Mouse (Mus musculus): ENCODE data around the gene Agbl3. TPM values are rescaled to one million over a fixed set of nuclear protein-coding genes. Genes with fewer than 3 reads are reported as not detected.
A peak's percentile ranks its signal among the peaks of the same experiment; 100 is the strongest.

The Agbl3 gene
- polyA plus RNA-seq, 1 experiment, result 2.9 TPM

DNA sequence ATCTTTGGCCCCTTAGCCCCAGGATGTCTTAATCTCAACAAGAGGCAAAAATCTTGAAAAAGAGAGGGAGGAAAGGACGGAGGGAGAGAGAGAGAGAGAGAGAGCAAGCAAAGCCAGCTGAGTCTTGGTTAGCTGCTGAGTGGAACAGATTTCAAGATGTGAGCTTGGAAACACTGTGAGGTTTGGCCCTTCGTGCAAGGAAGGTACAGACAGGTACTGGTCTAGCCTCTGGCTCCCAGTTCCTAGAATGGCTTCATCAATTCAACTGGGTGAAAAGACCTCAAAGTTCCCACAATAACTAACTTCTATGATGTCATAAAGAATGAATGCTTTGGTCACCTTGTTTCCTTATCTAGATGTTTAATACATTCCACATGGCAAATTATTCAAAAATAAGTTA, 3.1 kb upstream of the Agbl3 start:
- no peaks in the 10 kb centered on the region; the same call in 1 of the 2 replicates for H3K27me3 ChIP-seq (ENCODE audit: control insufficient read depth, insufficient read depth, low read length, poor library complexity, severe bottlenecking)
- TF ChIP-seq POLR2A (IDR thresholded peaks at IDR 0.05; ENCODE audit: insufficient read depth, low read length), result no peak
- no peak for TF ChIP-seq CTCF (IDR thresholded peaks at IDR 0.05; ENCODE audit: low read depth, low read length)
- no peak for TF ChIP-seq EP300 (IDR thresholded peaks at IDR 0.05; ENCODE audit: insufficient read depth, low read depth, low read length)
- no peak overlapping the region for H3K4me3 ChIP-seq (ENCODE audit: low read depth, low read length)
- no peak overlapping the region for H3K27ac ChIP-seq (ENCODE audit: insufficient read depth, low read length)
- H3K9ac ChIP-seq (ENCODE audit: low read depth, poor library complexity, severe bottlenecking), result no peak overlapping the region
- no peaks in the 10 kb centered on the region for H3K4me1 ChIP-seq (ENCODE audit: control insufficient read depth, insufficient read depth, low read length)
- no peaks in the 10 kb centered on the region for H3K9me3 ChIP-seq (replicated peaks; ENCODE audit: control insufficient read depth, insufficient read depth, low read length, poor library complexity, severe bottlenecking)
- H3K36me3 ChIP-seq (ENCODE audit: control insufficient read depth, insufficient read depth, low read length, poor library complexity, severe bottlenecking), result no peaks in the 10 kb centered on the region

GRCm38 (mm10) chr6:34777981-34778668, 2.1 kb upstream of the Agbl3 start:
- Histone ChIP-seq H3K36me3 (ENCODE audit: control insufficient read depth, insufficient read depth, low read length, poor library complexity, severe bottlenecking) (no peaks in the 10 kb centered on the region), H3K27me3 (ENCODE audit: control insufficient read depth, insufficient read depth, low read length, poor library complexity, severe bottlenecking) (no peaks in the 10 kb centered on the region; the same call in 1 of the 2 replicates), H3K4me1 (ENCODE audit: control insufficient read depth, insufficient read depth, low read length) (no peaks in the 10 kb centered on the region), H3K9ac (ENCODE audit: low read depth, poor library complexity, severe bottlenecking) (no peak overlapping the region), H3K9me3 (replicated peaks; ENCODE audit: control insufficient read depth, insufficient read depth, low read length, poor library complexity, severe bottlenecking) (no peaks in the 10 kb centered on the region), H3K4me3 (ENCODE audit: low read depth, low read length) (no peak overlapping the region), H3K27ac (ENCODE audit: insufficient read depth, low read length) (no peak overlapping the region)
- TF ChIP-seq POLR2A (IDR thresholded peaks at IDR 0.05; ENCODE audit: insufficient read depth, low read length), result no peak
- no peak for TF ChIP-seq EP300 (IDR thresholded peaks at IDR 0.05; ENCODE audit: insufficient read depth, low read depth, low read length)
- TF ChIP-seq CTCF (IDR thresholded peaks at IDR 0.05; ENCODE audit: low read depth, low read length), result no peak

GRCm38 (mm10) chr6:34780943-34781289, 684 bp downstream of the Agbl3 start:
- TF ChIP-seq POLR2A (IDR thresholded peaks at IDR 0.05; ENCODE audit: insufficient read depth, low read length) (no peak), EP300 (IDR thresholded peaks at IDR 0.05; ENCODE audit: insufficient read depth, low read depth, low read length) (no peak), CTCF (IDR thresholded peaks at IDR 0.05; ENCODE audit: low read depth, low read length) (no peak)
- peak overlapping the region; percentile 71 for H3K9ac ChIP-seq (ENCODE audit: low read depth, poor library complexity, severe bottlenecking)
- no peaks in the 10 kb centered on the region for H3K4me1 ChIP-seq (ENCODE audit: control insufficient read depth, insufficient read depth, low read length)
- H3K9me3 ChIP-seq (replicated peaks; ENCODE audit: control insufficient read depth, insufficient read depth, low read length, poor library complexity, severe bottlenecking), result no peaks in the 10 kb centered on the region
- no peak overlapping the region for H3K27ac ChIP-seq (ENCODE audit: insufficient read depth, low read length)
- H3K4me3 ChIP-seq (ENCODE audit: low read depth, low read length), result peak overlapping the region; percentile 62
- no peaks in the 10 kb centered on the region; the same call in 1 of the 2 replicates for H3K27me3 ChIP-seq (ENCODE audit: control insufficient read depth, insufficient read depth, low read length, poor library complexity, severe bottlenecking)
- no peaks in the 10 kb centered on the region for H3K36me3 ChIP-seq (ENCODE audit: control insufficient read depth, insufficient read depth, low read length, poor library complexity, severe bottlenecking)

DNA sequence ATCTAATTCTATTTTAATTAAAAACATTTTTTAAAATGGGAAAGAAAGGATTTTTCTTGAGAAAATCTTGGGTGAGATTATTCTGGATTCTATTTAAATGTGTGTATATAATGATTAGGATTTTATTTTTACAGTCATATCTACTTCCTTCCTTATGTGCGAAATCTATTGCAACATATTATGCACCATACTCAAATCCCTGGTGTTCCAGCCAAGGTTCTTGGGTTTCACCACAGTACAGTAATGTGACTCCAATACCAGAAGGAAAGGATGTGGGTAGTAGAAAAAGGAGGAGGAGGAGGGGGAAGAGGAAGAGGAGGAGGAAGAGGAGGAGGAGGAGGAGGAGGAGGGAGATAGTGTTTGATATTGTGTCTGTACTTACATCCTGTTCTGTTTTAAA, 2.3 kb downstream of the Agbl3 start:
- no peak overlapping the region for H3K27ac ChIP-seq (ENCODE audit: insufficient read depth, low read length)
- H3K27me3 ChIP-seq (ENCODE audit: control insufficient read depth, insufficient read depth, low read length, poor library complexity, severe bottlenecking), result no peaks in the 10 kb centered on the region; the same call in 1 of the 2 replicates
- H3K4me3 ChIP-seq (ENCODE audit: low read depth, low read length), result no peak overlapping the region
- no peaks in the 10 kb centered on the region for H3K4me1 ChIP-seq (ENCODE audit: control insufficient read depth, insufficient read depth, low read length)
- TF ChIP-seq EP300 (IDR thresholded peaks at IDR 0.05; ENCODE audit: insufficient read depth, low read depth, low read length) (no peak), POLR2A (IDR thresholded peaks at IDR 0.05; ENCODE audit: insufficient read depth, low read length) (no peak), CTCF (IDR thresholded peaks at IDR 0.05; ENCODE audit: low read depth, low read length) (no peak)
- no peaks in the 10 kb centered on the region for H3K9me3 ChIP-seq (replicated peaks; ENCODE audit: control insufficient read depth, insufficient read depth, low read length, poor library complexity, severe bottlenecking)
- H3K36me3 ChIP-seq (ENCODE audit: control insufficient read depth, insufficient read depth, low read length, poor library complexity, severe bottlenecking), result no peaks in the 10 kb centered on the region
- H3K9ac ChIP-seq (ENCODE audit: low read depth, poor library complexity, severe bottlenecking), result no peak overlapping the region

DNA sequence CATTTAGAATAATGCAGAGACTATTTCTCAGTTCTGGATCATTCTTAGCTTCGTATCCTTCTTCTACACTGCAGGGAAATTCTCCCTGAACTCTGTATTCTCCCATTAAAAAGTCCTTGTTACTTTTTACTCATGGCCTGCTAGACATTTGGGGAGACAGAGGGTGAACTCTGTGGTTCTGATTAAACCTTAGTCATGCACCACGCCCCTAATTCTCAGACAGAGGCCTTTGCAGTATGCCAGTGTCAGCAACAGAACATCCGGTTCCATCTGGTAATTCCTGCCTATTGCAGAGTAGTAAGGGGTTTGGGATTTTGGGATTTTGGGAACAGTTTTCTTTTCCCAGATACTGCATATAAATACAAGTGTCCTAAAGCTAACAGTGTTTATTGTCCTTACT, 16.6 kb downstream of the Agbl3 start:
- Histone ChIP-seq H3K27me3 (ENCODE audit: control insufficient read depth, insufficient read depth, low read length, poor library complexity, severe bottlenecking) (no peaks in the 10 kb centered on the region), H3K36me3 (ENCODE audit: control insufficient read depth, insufficient read depth, low read length, poor library complexity, severe bottlenecking) (no peaks in the 10 kb centered on the region), H3K9me3 (replicated peaks; ENCODE audit: control insufficient read depth, insufficient read depth, low read length, poor library complexity, severe bottlenecking) (no peaks in the 10 kb centered on the region; the same call in 1 of the 2 replicates), H3K27ac (ENCODE audit: insufficient read depth, low read length) (no peak overlapping the region), H3K4me3 (ENCODE audit: low read depth, low read length) (no peak overlapping the region), H3K9ac (ENCODE audit: low read depth, poor library complexity, severe bottlenecking) (no peak overlapping the region), H3K4me1 (ENCODE audit: control insufficient read depth, insufficient read depth, low read length) (no peaks in the 10 kb centered on the region)
- TF ChIP-seq CTCF (IDR thresholded peaks at IDR 0.05; ENCODE audit: low read depth, low read length), result no peak
- TF ChIP-seq EP300 (IDR thresholded peaks at IDR 0.05; ENCODE audit: insufficient read depth, low read depth, low read length), result no peak
- TF ChIP-seq POLR2A (IDR thresholded peaks at IDR 0.05; ENCODE audit: insufficient read depth, low read length), result no peak

DNA sequence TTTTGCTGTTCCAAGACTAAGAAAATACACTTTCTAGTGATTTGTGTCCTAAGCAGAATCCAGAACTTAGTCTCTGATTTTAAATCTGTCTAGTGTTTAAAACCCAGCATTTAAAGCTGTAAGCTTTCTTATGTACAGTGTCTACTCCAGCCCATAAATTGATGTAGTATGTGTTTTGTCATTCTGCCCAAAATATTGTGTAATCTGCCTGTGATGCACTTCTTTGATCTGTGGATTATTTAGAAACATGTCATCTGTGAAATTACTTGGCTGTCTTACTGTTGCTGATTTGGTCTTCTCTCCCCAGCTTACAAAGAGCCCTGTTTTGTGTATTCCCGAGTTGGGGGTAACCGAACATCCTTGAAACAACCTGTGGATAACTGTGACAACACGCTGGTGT, 17.7 kb downstream of the Agbl3 start:
- Histone ChIP-seq H3K27me3 (ENCODE audit: control insufficient read depth, insufficient read depth, low read length, poor library complexity, severe bottlenecking) (no peaks in the 10 kb centered on the region), H3K4me3 (ENCODE audit: low read depth, low read length) (no peak overlapping the region), H3K9ac (ENCODE audit: low read depth, poor library complexity, severe bottlenecking) (no peak overlapping the region), H3K4me1 (ENCODE audit: control insufficient read depth, insufficient read depth, low read length) (no peaks in the 10 kb centered on the region), H3K27ac (ENCODE audit: insufficient read depth, low read length) (no peak overlapping the region), H3K9me3 (replicated peaks; ENCODE audit: control insufficient read depth, insufficient read depth, low read length, poor library complexity, severe bottlenecking) (no peaks in the 10 kb centered on the region; the same call in 1 of the 2 replicates), H3K36me3 (ENCODE audit: control insufficient read depth, insufficient read depth, low read length, poor library complexity, severe bottlenecking) (no peaks in the 10 kb centered on the region)
- TF ChIP-seq EP300 (IDR thresholded peaks at IDR 0.05; ENCODE audit: insufficient read depth, low read depth, low read length) (no peak), CTCF (IDR thresholded peaks at IDR 0.05; ENCODE audit: low read depth, low read length) (no peak), POLR2A (IDR thresholded peaks at IDR 0.05; ENCODE audit: insufficient read depth, low read length) (no peak)

Data from ES-Bruce4 (cell line).